Mouse (Mus musculus): Measurements from ENCODE around the gene Kcnk1.

Gene Kcnk1

GRCm38 (mm10) chr8:125996031-125996839, 1.3 kb downstream of the Kcnk1 start:
- DNase-seq (ENCODE audit: low read depth, low spot score), result no peak

- DNase-seq (ENCODE audit: low read depth, low spot score), result no peak
Observed at GRCm38 (mm10) chr8:125996980-125997379, 2.0 kb downstream of the Kcnk1 start.

GRCm38 (mm10) chr8:125997550-125997949, 2.6 kb downstream of the Kcnk1 start:
- no peak for DNase-seq (ENCODE audit: low read depth, low spot score)

- no peak for DNase-seq (ENCODE audit: low read depth, low spot score)
Observed at GRCm38 (mm10) chr8:125999842-126000395, 4.9 kb downstream of the Kcnk1 start.

- DNase-seq (ENCODE audit: low read depth, low spot score), result no peak
Observed at GRCm38 (mm10) chr8:126003546-126003945, 8.6 kb downstream of the Kcnk1 start.

GRCm38 (mm10) chr8:126004953-126005352, 10.0 kb downstream of the Kcnk1 start:
- no peak for DNase-seq (ENCODE audit: low read depth, low spot score)

GRCm38 (mm10) chr8:126006310-126006990, 11.5 kb downstream of the Kcnk1 start:
- no peak for DNase-seq (ENCODE audit: low read depth, low spot score)

- no peak for DNase-seq (ENCODE audit: low read depth, low spot score)
Observed at GRCm38 (mm10) chr8:126007538-126008330, 12.8 kb downstream of the Kcnk1 start.

- DNase-seq (ENCODE audit: low read depth, low spot score), result no peak
Observed at GRCm38 (mm10) chr8:126008945-126009344, 14.0 kb downstream of the Kcnk1 start.

GRCm38 (mm10) chr8:126010900-126011299, 15.9 kb downstream of the Kcnk1 start:
- DNase-seq (ENCODE audit: low read depth, low spot score), result no peak

GRCm38 (mm10) chr8:126012334-126012733, 17.4 kb downstream of the Kcnk1 start:
- DNase-seq (ENCODE audit: low read depth, low spot score), result no peak

- no peak for DNase-seq (ENCODE audit: low read depth, low spot score)
Observed at GRCm38 (mm10) chr8:126013646-126014045, 18.7 kb downstream of the Kcnk1 start.

GRCm38 (mm10) chr8:126021932-126022331, 27.0 kb downstream of the Kcnk1 start:
- DNase-seq (ENCODE audit: low read depth, low spot score), result no peak

GRCm38 (mm10) chr8:126023706-126024305, 28.8 kb downstream of the Kcnk1 start:
- DNase-seq (ENCODE audit: low read depth, low spot score), result no peak

GRCm38 (mm10) chr8:126024891-126025290, 29.9 kb downstream of the Kcnk1 start:
- DNase-seq (ENCODE audit: low read depth, low spot score), result no peak

- DNase-seq (ENCODE audit: low read depth, low spot score), result no peak
Observed at GRCm38 (mm10) chr8:126026121-126026520, 31.2 kb downstream of the Kcnk1 start.

GRCm38 (mm10) chr8:126026584-126026983, 31.6 kb downstream of the Kcnk1 start:
- DNase-seq (ENCODE audit: low read depth, low spot score), result no peak

- DNase-seq (ENCODE audit: low read depth, low spot score), result no peak
Observed at GRCm38 (mm10) chr8:126027486-126027885, 32.5 kb downstream of the Kcnk1 start.

GRCm38 (mm10) chr8:126028941-126029340, 34.0 kb downstream of the Kcnk1 start:
- DNase-seq (ENCODE audit: low read depth, low spot score), result no peak

GRCm38 (mm10) chr8:126032776-126033175, 37.8 kb downstream of the Kcnk1 start:
- DNase-seq (ENCODE audit: low read depth, low spot score), result no peak

GRCm38 (mm10) chr8:126035046-126035445, 40.1 kb downstream of the Kcnk1 start:
- DNase-seq (ENCODE audit: low read depth, low spot score), result no peak
